Mouse (Mus musculus) brain, embryonic 14.5 days (tissue): Measurements from ENCODE around the gene Ccnl1.

Source experiments
- CTCF ChIP-seq: fragments of 200-500 bp; IDR thresholded peaks from 2 replicates; pipeline ENCODE4 v1.5.1; 2012; ENCODE audit warnings: inconsistent platforms, mild to moderate bottlenecking, moderate library complexity, borderline replicate concordance; ENCODE audit not compliant: insufficient read depth, insufficient read length; ENCODE audit errors: extremely low read depth
- POLR2A ChIP-seq: fragments of 200-500 bp; IDR thresholded peaks from 2 replicates; pipeline ENCODE4 v1.6.1; 2012; ENCODE audit warnings: mild to moderate bottlenecking, inconsistent platforms, borderline replicate concordance; ENCODE audit not compliant: poor library complexity, insufficient read depth, insufficient read length, severe bottlenecking; ENCODE audit errors: extremely low read depth

GRCm38 (mm10) chr3:65936384-65936783 is 21.7 kb downstream of the Ccnl1 start:
- TF ChIP-seq CTCF (no peak), POLR2A (no peak)
